Mouse (Mus musculus): ENCODE results near the gene Svs1. TPM values are rescaled to one million over a fixed set of nuclear protein-coding genes. Genes with fewer than 3 reads are reported as not detected.

Gene Svs1
- polyA plus RNA-seq, 1 experiment from 2014 or later, result not detected

- Histone ChIP-seq H3K27me3 (peaks cover 6% of the 10 kb centered on the region; the same call in 1 of the 2 replicates), H3K9me3 (no peaks in the 10 kb centered on the region), H3K4me2 (replicated peaks) (peak within 1 kb of the TSS; percentile 14), H3K36me3 (no peaks in the 10 kb centered on the region), H3K27ac (no peak within 1 kb of the TSS), H3K9ac (replicated peaks) (no peak within 1 kb of the TSS), H3K4me3 (replicated peaks) (no peak within 1 kb of the TSS), H3K4me1 (replicated peaks) (peaks cover 4% of the 10 kb centered on the region; the same call in 1 of the 2 replicates)
- 45% methylated on average over 28 of the region's 28 CpGs for WGBS
- ATAC-seq, result no peak
Observed at GRCm38 (mm10) chr6:49036275-49037267, 49.9 kb downstream of the Svs1 start, which contains the start of gene Gpnmb. Gene Gpnmb, plus strand, starts transcription at chr6:49036546.

GRCm38 (mm10) chr6:49037268-49037662 is 50.6 kb downstream of the Svs1 start:
- Histone ChIP-seq H3K9ac (replicated peaks) (no peak overlapping the region), H3K36me3 (no peaks in the 10 kb centered on the region), H3K4me1 (replicated peaks) (peaks cover 4% of the 10 kb centered on the region; the same call in 1 of the 2 replicates), H3K9me3 (no peaks in the 10 kb centered on the region), H3K27ac (no peak overlapping the region), H3K27me3 (peaks cover 6% of the 10 kb centered on the region; the same call in 1 of the 2 replicates), H3K4me2 (replicated peaks) (no peak overlapping the region), H3K4me3 (replicated peaks) (no peak overlapping the region)
- ATAC-seq, result no peak
- WGBS, result 61% methylated on average over 12 of the region's 12 CpGs

- ATAC-seq, result no peak
Observed at GRCm38 (mm10) chr6:49039470-49040180, 53.0 kb downstream of the Svs1 start.

More at GRCm38 (mm10) chr6:49039470-49040180, 53.0 kb downstream of the Svs1 start:
- Histone ChIP-seq H3K4me1 (replicated peaks) (peaks cover 4% of the 10 kb centered on the region; the same call in 1 of the 2 replicates), H3K4me3 (replicated peaks) (peak overlapping the region; percentile 28), H3K36me3 (no peaks in the 10 kb centered on the region), H3K4me2 (replicated peaks) (peak overlapping the region; percentile 44), H3K9ac (replicated peaks) (0 out of 2 replicates have a peak overlapping the region, but pooled peaks have one; percentile 33), H3K9me3 (no peaks in the 10 kb centered on the region), H3K27ac (no peak overlapping the region), H3K27me3 (peaks cover 6% of the 10 kb centered on the region; the same call in 1 of the 2 replicates)
- whole genome bisulfite sequencing, result 13% methylated on average over 18 of the region's 18 CpGs

Other genes starting within 250 kb of the Svs1 start
- gene Gimap1, start 247.8 kb upstream of the Svs1 start, polyA plus RNA-seq (2015; fragmentation: Nextera tagmentation; extraction: Ambion mirVana), result 3.0 and 5.2 TPM in 2 replicates
- gene Gimap5, start 240.7 kb upstream of the Svs1 start, polyA plus RNA-seq (2015; fragmentation: Nextera tagmentation; extraction: Ambion mirVana), result 0.94 and 0.98 TPM in 2 replicates
- not detected in 2 replicates for gene Gimap3, start 216.0 kb upstream of the Svs1 start, polyA plus RNA-seq (2015; fragmentation: Nextera tagmentation; extraction: Ambion mirVana)
- gene Tmem176a, start 145.9 kb upstream of the Svs1 start, polyA plus RNA-seq (2015; fragmentation: Nextera tagmentation; extraction: Ambion mirVana), result 16.4 and 19.4 TPM in 2 replicates
- 93.2 and 108 TPM in 2 replicates for gene Tmem176b, start 145.4 kb upstream of the Svs1 start, polyA plus RNA-seq (2015; fragmentation: Nextera tagmentation; extraction: Ambion mirVana)
- gene Aoc1, start 114.0 kb upstream of the Svs1 start, polyA plus RNA-seq (2015; fragmentation: Nextera tagmentation; extraction: Ambion mirVana), result 0.09 TPM in 1 of 2 replicates, not detected in the other
- gene 1600015I10Rik, start 57.0 kb upstream of the Svs1 start, polyA plus RNA-seq (2015; fragmentation: Nextera tagmentation; extraction: Ambion mirVana), result not detected in 2 replicates
- not detected in 2 replicates for gene Doxl2, start 11.9 kb upstream of the Svs1 start, polyA plus RNA-seq (2015; fragmentation: Nextera tagmentation; extraction: Ambion mirVana)
- 0.05 and 0.11 TPM in 2 replicates for gene Gpnmb, start 49.7 kb downstream of the Svs1 start, polyA plus RNA-seq (2015; fragmentation: Nextera tagmentation; extraction: Ambion mirVana)
- 65.2 and 70.3 TPM in 2 replicates for gene Malsu1, start 86.9 kb downstream of the Svs1 start, polyA plus RNA-seq (2015; fragmentation: Nextera tagmentation; extraction: Ambion mirVana)
- gene Igf2bp3, start 228.1 kb downstream of the Svs1 start, polyA plus RNA-seq (2015; fragmentation: Nextera tagmentation; extraction: Ambion mirVana), result 53.7 and 57.8 TPM in 2 replicates

All from midbrain, embryonic 13.5 days (tissue).